Comparison of ENCODE assay signal across 9 mouse cellular contexts in genomic region chr16:50717306-50718017, GRCm38 (mm10).
A peak's percentile ranks its signal among the peaks of the same experiment; 100 is the strongest.
DNase-seq lines count a peak whose midpoint lies in the region; ATAC-seq and TF ChIP-seq lines count a peak whose summit lies in the region.
"Had no signal": no experiment of that assay in that cellular context is flagged by ENCODE, and none has a peak within 500 bp of the region (broad histone marks: within the 10 kb centered on the region; RNA-seq: fewer than 3 reads in every experiment).

No protein-coding gene starts in this region.

- WGBS in lung, postnatal 0 days = 64% methylated on average over 10 of the region's 10 CpGs
- WGBS in forebrain, postnatal 0 days = 18% methylated on average over 10 of the region's 10 CpGs

- intact Hi-C loops in left cerebral cortex, postnatal 10 days (cut with DNase I) = no loop called here
- intact Hi-C loops in heart, postnatal 25 days (cut with DNase I) = no loop called here

- no peak for TF ChIP-seq EP300 in lung, postnatal 0 days (IDR thresholded peaks at IDR 0.05)

- no peak for DNase-seq in lung, postnatal 0 days (ENCODE audit: low spot score)
- DNase-seq in lung, postnatal 25 days (ENCODE audit: low spot score) = no peak
- peak; percentile 29 for DNase-seq in cerebellum, adult 11 months
- peak; percentile 83 for DNase-seq in forebrain, postnatal 0 days
- DNase-seq in left cerebral cortex, postnatal 10 days (ENCODE audit: extremely low spot score in 1 of 2, low spot score in 2 of 2) = peak; percentile 47 to 68
- DNase-seq in right cerebral cortex, postnatal 10 days (ENCODE audit: low spot score in 2 of 2) = peak; percentile 78 to 84
- no peak for DNase-seq in natural killer cell, adult 2 months (ENCODE audit: low spot score in 2 of 2)
- DNase-seq in heart, postnatal 25 days (ENCODE audit: low spot score) = no peak

- ATAC-seq in lung, postnatal 0 days = no peak
- ATAC-seq in forebrain, postnatal 0 days = peak; percentile 97

- no peak overlapping the region for H3K4me3 ChIP-seq in lung, postnatal 0 days (ENCODE audit: low read depth, low read length)
- no peak overlapping the region for H3K4me3 ChIP-seq in forebrain, postnatal 0 days (ENCODE audit: low read depth, low read length)
- H3K4me3 ChIP-seq: megakaryocyte, embryonic 14.5 days had no signal

- H3K27me3 ChIP-seq in lung, postnatal 0 days (replicated peaks; ENCODE audit: insufficient read depth, low read length) = no peaks in the 10 kb centered on the region
- H3K27me3 ChIP-seq in forebrain, postnatal 0 days (ENCODE audit: insufficient read depth, low read length) = no peaks in the 10 kb centered on the region
- H3K27me3 ChIP-seq: megakaryocyte, embryonic 14.5 days had no signal

- no peaks in the 10 kb centered on the region for H3K36me3 ChIP-seq in lung, postnatal 0 days (ENCODE audit: insufficient read depth, low read length)
- no peaks in the 10 kb centered on the region for H3K36me3 ChIP-seq in forebrain, postnatal 0 days (ENCODE audit: insufficient read depth)

- TF ChIP-seq CTCF in lung, postnatal 0 days (IDR thresholded peaks at IDR 0.05) = peak; percentile 49
- TF ChIP-seq CTCF in forebrain, postnatal 0 days (IDR thresholded peaks at IDR 0.05; ENCODE audit: low read depth) = peak; percentile 63

- no peak overlapping the region for H3K4me2 ChIP-seq in lung, postnatal 0 days (replicated peaks; ENCODE audit: low read depth, low read length)
- peak overlapping the region; percentile 21; the same call in 1 of the 2 replicates for H3K4me2 ChIP-seq in forebrain, postnatal 0 days (ENCODE audit: low read depth)

- no peaks in the 10 kb centered on the region for H3K4me1 ChIP-seq in lung, postnatal 0 days (ENCODE audit: insufficient read depth, low read depth, low read length)
- no peaks in the 10 kb centered on the region for H3K4me1 ChIP-seq in forebrain, postnatal 0 days (ENCODE audit: insufficient read depth)

- no peak overlapping the region for H3K27ac ChIP-seq in lung, postnatal 0 days (ENCODE audit: low read length)
- no peak overlapping the region for H3K27ac ChIP-seq in forebrain, postnatal 0 days (ENCODE audit: low read depth, low read length)

- H3K9ac ChIP-seq in lung, postnatal 0 days (replicated peaks; ENCODE audit: low read depth) = no peak overlapping the region
- H3K9ac ChIP-seq in forebrain, postnatal 0 days = no peak overlapping the region

- no peaks in the 10 kb centered on the region for H3K9me3 ChIP-seq in lung, postnatal 0 days (ENCODE audit: low read length)
- H3K9me3 ChIP-seq in forebrain, postnatal 0 days (ENCODE audit: low read length) = no peaks in the 10 kb centered on the region
- H3K9me3 ChIP-seq: megakaryocyte, embryonic 14.5 days had no signal

Comparison
In these comparisons a context has a peak if more than half of its experiments do, and no peak if none do; other contexts are left out.
1. DNase-seq: peak in cerebellum, adult 11 months (single experiment), forebrain, postnatal 0 days (single experiment), left cerebral cortex, postnatal 10 days (2 of 2) and right cerebral cortex, postnatal 10 days (2 of 2); none in lung, postnatal 0 days (single experiment), lung, postnatal 25 days (single experiment), natural killer cell, adult 2 months (0 of 2) and heart, postnatal 25 days (single experiment).